Mouse (Mus musculus): ENCODE measurements around the gene Mia. TPM values are rescaled to one million over a fixed set of nuclear protein-coding genes. Genes with fewer than 3 reads are reported as not detected.

The Mia gene
- polyA plus RNA-seq, 1 experiment from 2014 or later: 4.4 TPM

- 92% methylated on average over 12 of the region's 12 CpGs for WGBS
- DNase-seq (ENCODE audit: low spot score) (no peak), ATAC-seq (replicated peaks; ENCODE audit: insufficient number of reproducible peaks, low FRiP score, low TSS enrichment, low read depth) (no peak)
- no peak overlapping the region for H3K4me3 ChIP-seq (ENCODE audit: low read depth, low read length)
- H3K27me3 ChIP-seq (ENCODE audit: control insufficient read depth, insufficient read depth, low read length): no peaks in the 10 kb centered on the region
- no peaks in the 10 kb centered on the region for H3K36me3 ChIP-seq (replicated peaks; ENCODE audit: control insufficient read depth, insufficient read depth, low read depth, low read length)
- H3K9ac ChIP-seq (replicated peaks; ENCODE audit: low read length): no peak overlapping the region
- H3K9me3 ChIP-seq (replicated peaks; ENCODE audit: control insufficient read depth, low read length): no peaks in the 10 kb centered on the region
- no peak overlapping the region for H3K27ac ChIP-seq (replicated peaks; ENCODE audit: low read depth, low read length)
- H3K4me1 ChIP-seq (ENCODE audit: control insufficient read depth, insufficient read depth, low read length): no peaks in the 10 kb centered on the region
- H3K4me2 ChIP-seq (ENCODE audit: low read depth, low read length): no peak overlapping the region
These were observed 51.1 kb downstream of the Mia start for GRCm38 (mm10) chr7:27129811-27130210.

MicroRNA genes within 50 kb of the gene (microRNA counts, 519-probe panel; counts per million panel counts)
- microRNA mmu-miR-1191: not detected

Small RNAs within 50 kb of the gene (microRNA-seq; reads per million reads assigned to microRNA genes)
- gene Mir1191 (ENCODE audit: borderline number of aligned reads) (3.3 reads per million), gene Mir3101 (ENCODE audit: borderline number of aligned reads) (1.4 reads per million)

Other genes with a start within 250 kb of the Mia start
- not detected in 2 replicates for gene Cyp2a22, start 241.8 kb downstream of the Mia start, polyA plus RNA-seq (2014; fragmentation: Nextera tagmentation; extraction: Ambion mirVana)
- gene Cyp2a12, start 152.1 kb downstream of the Mia start, polyA plus RNA-seq (2014; fragmentation: Nextera tagmentation; extraction: Ambion mirVana): not detected in 2 replicates
- not detected in 2 replicates for gene Cyp2f2, start 61.2 kb downstream of the Mia start, polyA plus RNA-seq (2014; fragmentation: Nextera tagmentation; extraction: Ambion mirVana)
- gene Cyp2t4, start 27.4 kb downstream of the Mia start, polyA plus RNA-seq (2014; fragmentation: Nextera tagmentation; extraction: Ambion mirVana): 0.13 TPM in 1 of 2 replicates, not detected in the other
- 33.3 and 36.5 TPM in 2 replicates for gene Egln2, start 14.4 kb downstream of the Mia start, polyA plus RNA-seq (2014; fragmentation: Nextera tagmentation; extraction: Ambion mirVana)
- gene Rab4b, start 2.3 kb downstream of the Mia start, polyA plus RNA-seq (2014; fragmentation: Nextera tagmentation; extraction: Ambion mirVana): 49.3 and 51.3 TPM in 2 replicates
- gene Gm21983, start 71 bp downstream of the Mia start, polyA plus RNA-seq (2014; fragmentation: Nextera tagmentation; extraction: Ambion mirVana): not detected in 2 replicates
- 2.4 and 3.2 TPM in 2 replicates for gene BC024978, start 14.6 kb upstream of the Mia start, polyA plus RNA-seq (2014; fragmentation: Nextera tagmentation; extraction: Ambion mirVana)
- 355 and 379 TPM in 2 replicates for gene Snrpa, start 15.1 kb upstream of the Mia start, polyA plus RNA-seq (2014; fragmentation: Nextera tagmentation; extraction: Ambion mirVana)
- 6.0 and 6.2 TPM in 2 replicates for gene Itpkc, start 47.5 kb upstream of the Mia start, polyA plus RNA-seq (2014; fragmentation: Nextera tagmentation; extraction: Ambion mirVana)
- gene Coq8b, start 51.9 kb upstream of the Mia start, polyA plus RNA-seq (2014; fragmentation: Nextera tagmentation; extraction: Ambion mirVana): 14.4 and 14.9 TPM in 2 replicates
- gene Numbl, start 77.3 kb upstream of the Mia start, polyA plus RNA-seq (2014; fragmentation: Nextera tagmentation; extraction: Ambion mirVana): 9.5 and 11.2 TPM in 2 replicates
- gene Ltbp4, start 156.5 kb upstream of the Mia start, polyA plus RNA-seq (2014; fragmentation: Nextera tagmentation; extraction: Ambion mirVana): 6.3 and 6.6 TPM in 2 replicates
- 50.2 and 57.5 TPM in 2 replicates for gene Shkbp1, start 174.9 kb upstream of the Mia start, polyA plus RNA-seq (2014; fragmentation: Nextera tagmentation; extraction: Ambion mirVana)
- 0.45 TPM in 1 of 2 replicates, not detected in the other for gene Gm20479, start 176.3 kb upstream of the Mia start, polyA plus RNA-seq (2014; fragmentation: Nextera tagmentation; extraction: Ambion mirVana)